Mouse (Mus musculus): ENCODE measurements at regions not wholly inside any gene's neighbourhood (a gene's known extent, or its start where the extent isn't known, plus 50 kb on each side); places are given as distances from the start of the nearest gene placed in this dataset.

GRCm38 (mm10) chr9:43929312-43930036, 113.7 kb upstream of the Thy1 start:
- Histone ChIP-seq H3K36me3 (ENCODE audit: control insufficient read depth in 1 of 2, insufficient read depth in 2 of 2, low read length in 2 of 2) (no peaks in the 10 kb centered on the region), H3K4me3 (ENCODE audit: control insufficient read depth in 1 of 2, insufficient read depth in 1 of 2, low read depth in 2 of 2, low read length in 2 of 2) (no peak overlapping the region), H3K9ac (ENCODE audit: control insufficient read depth, low read depth, low read length, poor library complexity, severe bottlenecking) (no peak overlapping the region), H3K9me3 (replicated peaks; ENCODE audit: insufficient read depth, low read length) (no peaks in the 10 kb centered on the region), H3K27ac (ENCODE audit: control insufficient read depth, low read depth, low read length) (no peak overlapping the region), H3K27me3 (ENCODE audit: control insufficient read depth in 1 of 2, insufficient read depth in 2 of 2, low read length in 2 of 2) (no peaks in the 10 kb centered on the region), H3K79me2 (ENCODE audit: control insufficient read depth, insufficient read depth, low read length, poor library complexity) (no peaks in the 10 kb centered on the region), H3K4me1 (ENCODE audit: control insufficient read depth in 1 of 2, insufficient read depth in 2 of 2, low read length in 2 of 2) (no peaks in the 10 kb centered on the region)
- DNase-seq (ENCODE audit: low read depth, low spot score): no peak
- TF ChIP-seq GABPA (IDR thresholded peaks at IDR 0.05; ENCODE audit: low read depth, low read length): no peak
- TF ChIP-seq ZKSCAN1 (IDR thresholded peaks at IDR 0.05; ENCODE audit: low read depth, low read length): no peak
- TF ChIP-seq SIN3A (IDR thresholded peaks at IDR 0.05; ENCODE audit: low read length): no peak
- TF ChIP-seq MAZ (IDR thresholded peaks at IDR 0.05; ENCODE audit: low read depth, low read length): no peak
- TF ChIP-seq SMC3 (IDR thresholded peaks at IDR 0.05; ENCODE audit: low read depth, low read length): no peak
- TF ChIP-seq CHD1 (IDR thresholded peaks at IDR 0.05; ENCODE audit: low read depth, low read length): no peak
- TF ChIP-seq RAD21 (IDR thresholded peaks at IDR 0.05; ENCODE audit: low read depth, low read length): no peak
- no peak for TF ChIP-seq NELFE (IDR thresholded peaks at IDR 0.05; ENCODE audit: low read depth, low read length)
- TF ChIP-seq ZC3H11A (IDR thresholded peaks at IDR 0.05; ENCODE audit: low read depth, low read length): no peak
- TF ChIP-seq MYB (IDR thresholded peaks at IDR 0.05; ENCODE audit: low read depth, low read length): no peak
- no peak for TF ChIP-seq MAX (IDR thresholded peaks at IDR 0.05; ENCODE audit: low read length)
- TF ChIP-seq USF2 (IDR thresholded peaks at IDR 0.05; ENCODE audit: borderline replicate concordance in 1 of 2, insufficient read depth in 1 of 2, low read depth in 1 of 2, low read length in 2 of 2): no peak
- TF ChIP-seq POLR2AphosphoS2 (IDR thresholded peaks at IDR 0.05; ENCODE audit: low read length): no peak
- no peak for TF ChIP-seq MXI1 (IDR thresholded peaks at IDR 0.05; ENCODE audit: low read depth, low read length)
- no peak for TF ChIP-seq TCF12 (IDR thresholded peaks at IDR 0.05; ENCODE audit: low read depth, low read length)

GRCm38 (mm10) chr9:43930037-43930404, 113.2 kb upstream of the Thy1 start:
- H3K27ac ChIP-seq (ENCODE audit: control insufficient read depth, low read depth, low read length): no peak overlapping the region

More at GRCm38 (mm10) chr9:43930037-43930404, 113.2 kb upstream of the Thy1 start:
- no peak for DNase-seq (ENCODE audit: low read depth, low spot score)
- TF ChIP-seq RCOR1 (IDR thresholded peaks at IDR 0.05; ENCODE audit: low read depth, low read length) (no peak), GABPA (IDR thresholded peaks at IDR 0.05; ENCODE audit: low read depth, low read length) (no peak), ZNF384 (IDR thresholded peaks at IDR 0.05; ENCODE audit: low read depth, low read length) (no peak), POLR2AphosphoS2 (IDR thresholded peaks at IDR 0.05; ENCODE audit: low read length) (no peak), MXI1 (IDR thresholded peaks at IDR 0.05; ENCODE audit: low read depth, low read length) (no peak), NELFE (IDR thresholded peaks at IDR 0.05; ENCODE audit: low read depth, low read length) (no peak), GATA1 (IDR thresholded peaks at IDR 0.05; ENCODE audit: low read depth, low read length) (no peak), SMC3 (IDR thresholded peaks at IDR 0.05; ENCODE audit: low read depth, low read length) (no peak), TCF12 (IDR thresholded peaks at IDR 0.05; ENCODE audit: low read depth, low read length) (no peak), TBP (IDR thresholded peaks at IDR 0.05; ENCODE audit: low read depth, low read length) (no peak), USF2 (IDR thresholded peaks at IDR 0.05; ENCODE audit: borderline replicate concordance in 1 of 2, insufficient read depth in 1 of 2, low read depth in 1 of 2, low read length in 2 of 2) (no peak), MYC (IDR thresholded peaks at IDR 0.05; ENCODE audit: low read depth, low read length) (no peak)
- no peaks in the 10 kb centered on the region for H3K79me2 ChIP-seq (ENCODE audit: control insufficient read depth, insufficient read depth, low read length, poor library complexity)
- no peaks in the 10 kb centered on the region for H3K4me1 ChIP-seq (ENCODE audit: control insufficient read depth in 1 of 2, insufficient read depth in 2 of 2, low read length in 2 of 2)
- no peaks in the 10 kb centered on the region for H3K36me3 ChIP-seq (ENCODE audit: control insufficient read depth in 1 of 2, insufficient read depth in 2 of 2, low read length in 2 of 2)
- H3K9ac ChIP-seq (ENCODE audit: control insufficient read depth, low read depth, low read length, poor library complexity, severe bottlenecking): no peak overlapping the region
- H3K4me3 ChIP-seq (ENCODE audit: control insufficient read depth in 1 of 2, insufficient read depth in 1 of 2, low read depth in 2 of 2, low read length in 2 of 2): no peak overlapping the region
- H3K9me3 ChIP-seq (replicated peaks; ENCODE audit: insufficient read depth, low read length): no peaks in the 10 kb centered on the region
- no peaks in the 10 kb centered on the region for H3K27me3 ChIP-seq (ENCODE audit: control insufficient read depth in 1 of 2, insufficient read depth in 2 of 2, low read length in 2 of 2)
